Mouse (Mus musculus): ENCODE data around the gene Agbl4. TPM values are rescaled to one million over a fixed set of nuclear protein-coding genes. Genes with fewer than 3 reads are reported as not detected.

The Agbl4 gene
- total and polyA plus RNA-seq, 3 experiments, result not detected

- DNase-seq (ENCODE audit: extremely low read depth), result no peak
- Histone ChIP-seq H3K9me3 (replicated peaks; ENCODE audit: low read length) (no peaks in the 10 kb centered on the region), H3K4me2 (ENCODE audit: insufficient read depth, low read depth, poor library complexity, severe bottlenecking) (no peak overlapping the region), H3K36me3 (replicated peaks in 1 of 2; ENCODE audit: control insufficient read depth in 1 of 2, insufficient read depth in 1 of 2, low read length in 1 of 2) (no peaks in the 10 kb centered on the region), H3K27ac (ENCODE audit: insufficient read depth, low read depth) (no peak overlapping the region), H3K4me3 (replicated peaks in 1 of 3; ENCODE audit: low read depth in 2 of 3, low read length in 2 of 3, poor library complexity in 1 of 3) (no peak overlapping the region), H3K79me2 (replicated peaks; ENCODE audit: control insufficient read depth, extremely low read depth, insufficient read depth, poor library complexity, severe bottlenecking) (no peaks in the 10 kb centered on the region), H3K4me1 (ENCODE audit: control insufficient read depth in 1 of 2, insufficient read depth in 2 of 2) (no peaks in the 10 kb centered on the region), H3K27me3 (replicated peaks) (no peaks in the 10 kb centered on the region), H3K9ac (ENCODE audit: insufficient read depth, low read depth) (no peak overlapping the region)
- dilution Hi-C loops (cut with MboI; ENCODE audit: extremely low pct_ligation_motif_present, extremely low pct_unique_long_range_greater_than_20kb, low sequenced_read_pairs), result no loop called here
- no peak for TF ChIP-seq KAT2A (IDR thresholded peaks at IDR 0.05; ENCODE audit: insufficient replicate concordance, low read length)
- no peak for TF ChIP-seq RAD21 (IDR thresholded peaks at IDR 0.05; ENCODE audit: low read depth, low read length)
- TF ChIP-seq JUN (IDR thresholded peaks at IDR 0.05; ENCODE audit: insufficient read depth, low read depth, low read length), result no peak
- no peak for TF ChIP-seq CHD1 (IDR thresholded peaks at IDR 0.05; ENCODE audit: low read depth, low read length)
- no peak for TF ChIP-seq JUND (conservative IDR thresholded peaks at IDR 0.05; ENCODE audit: low read depth, low read length)
- in situ Hi-C loops (cut with MboI; ENCODE audit: low pct_ligation_motif_present, low pct_unique_long_range_greater_than_20kb, low sequenced_read_pairs), result no loop called here
Measured at GRCm38 (mm10) chr4:111528961-111529360, 1131.5 kb downstream of the Agbl4 start.

- dilution Hi-C loops (cut with MboI; ENCODE audit: extremely low pct_ligation_motif_present, extremely low pct_unique_long_range_greater_than_20kb, low sequenced_read_pairs), result no loop called here
Measured at GRCm38 (mm10) chr4:111529996-111530395, 1132.5 kb downstream of the Agbl4 start.

GRCm38 (mm10) chr4:111530537-111530936 is 1133.1 kb downstream of the Agbl4 start:
- DNase-seq (ENCODE audit: extremely low read depth), result no peak
- H3K4me2 ChIP-seq (ENCODE audit: insufficient read depth, low read depth, poor library complexity, severe bottlenecking), result no peak overlapping the region
- TF ChIP-seq MAX (IDR thresholded peaks at IDR 0.05; ENCODE audit: low read length), result no peak
- no peak for TF ChIP-seq UBTF (IDR thresholded peaks at IDR 0.05; ENCODE audit: low read depth, low read length)
- TF ChIP-seq ELF1 (IDR thresholded peaks at IDR 0.05; ENCODE audit: low read depth, low read length), result no peak
- TF ChIP-seq MAZ (IDR thresholded peaks at IDR 0.05; ENCODE audit: low read depth, low read length), result no peak
- TF ChIP-seq CHD1 (IDR thresholded peaks at IDR 0.05; ENCODE audit: low read depth, low read length), result no peak
- no peak for TF ChIP-seq TCF12 (IDR thresholded peaks at IDR 0.05; ENCODE audit: low read depth, low read length)
- TF ChIP-seq HCFC1 (IDR thresholded peaks at IDR 0.05; ENCODE audit: low read depth, low read length), result no peak
- TF ChIP-seq ZKSCAN1 (IDR thresholded peaks at IDR 0.05; ENCODE audit: borderline replicate concordance, low read depth, low read length), result no peak
- TF ChIP-seq USF1 (IDR thresholded peaks at IDR 0.05; ENCODE audit: low read depth, low read length), result no peak
- no peak overlapping the region for H3K27ac ChIP-seq (ENCODE audit: insufficient read depth, low read depth)
- H3K4me1 ChIP-seq (ENCODE audit: control insufficient read depth in 1 of 2, insufficient read depth in 2 of 2), result no peaks in the 10 kb centered on the region
- no peak overlapping the region for H3K4me3 ChIP-seq (replicated peaks in 1 of 3; ENCODE audit: low read depth in 2 of 3, low read length in 2 of 3, poor library complexity in 1 of 3)
- H3K36me3 ChIP-seq (replicated peaks in 1 of 2; ENCODE audit: control insufficient read depth in 1 of 2, insufficient read depth in 1 of 2, low read length in 1 of 2), result no peaks in the 10 kb centered on the region
- in situ Hi-C loops (cut with MboI; ENCODE audit: low pct_ligation_motif_present, low pct_unique_long_range_greater_than_20kb, low sequenced_read_pairs), result no loop called here
- H3K79me2 ChIP-seq (replicated peaks; ENCODE audit: control insufficient read depth, extremely low read depth, insufficient read depth, poor library complexity, severe bottlenecking), result no peaks in the 10 kb centered on the region
- dilution Hi-C loops (cut with MboI; ENCODE audit: extremely low pct_ligation_motif_present, extremely low pct_unique_long_range_greater_than_20kb, low sequenced_read_pairs), result no loop called here
- no peaks in the 10 kb centered on the region for H3K9me3 ChIP-seq (replicated peaks; ENCODE audit: low read length)
- H3K27me3 ChIP-seq (replicated peaks), result no peaks in the 10 kb centered on the region
- no peak overlapping the region for H3K9ac ChIP-seq (ENCODE audit: insufficient read depth, low read depth)

More at GRCm38 (mm10) chr4:111529996-111530395, 1132.5 kb downstream of the Agbl4 start:
- Histone ChIP-seq H3K36me3 (replicated peaks in 1 of 2; ENCODE audit: control insufficient read depth in 1 of 2, insufficient read depth in 1 of 2, low read length in 1 of 2) (no peaks in the 10 kb centered on the region), H3K9ac (ENCODE audit: insufficient read depth, low read depth) (no peak overlapping the region), H3K4me3 (replicated peaks in 1 of 3; ENCODE audit: low read depth in 2 of 3, low read length in 2 of 3, poor library complexity in 1 of 3) (no peak overlapping the region), H3K4me1 (ENCODE audit: control insufficient read depth in 1 of 2, insufficient read depth in 2 of 2) (no peaks in the 10 kb centered on the region), H3K27ac (ENCODE audit: insufficient read depth, low read depth) (no peak overlapping the region), H3K4me2 (ENCODE audit: insufficient read depth, low read depth, poor library complexity, severe bottlenecking) (no peak overlapping the region), H3K9me3 (replicated peaks; ENCODE audit: low read length) (no peaks in the 10 kb centered on the region), H3K79me2 (replicated peaks; ENCODE audit: control insufficient read depth, extremely low read depth, insufficient read depth, poor library complexity, severe bottlenecking) (no peaks in the 10 kb centered on the region), H3K27me3 (replicated peaks) (no peaks in the 10 kb centered on the region)
- in situ Hi-C loops (cut with MboI; ENCODE audit: low pct_ligation_motif_present, low pct_unique_long_range_greater_than_20kb, low sequenced_read_pairs), result no loop called here
- DNase-seq (ENCODE audit: extremely low read depth), result no peak
- no peak for TF ChIP-seq CHD1 (IDR thresholded peaks at IDR 0.05; ENCODE audit: low read depth, low read length)
- TF ChIP-seq MXI1 (IDR thresholded peaks at IDR 0.05; ENCODE audit: low read depth, low read length), result no peak
- no peak for TF ChIP-seq E2F4 (IDR thresholded peaks at IDR 0.05; ENCODE audit: insufficient replicate concordance, low read depth, low read length)
- no peak for TF ChIP-seq MYC (IDR thresholded peaks at IDR 0.05; ENCODE audit: low read depth, low read length)
- TF ChIP-seq ETS1 (conservative IDR thresholded peaks at IDR 0.05; ENCODE audit: low read depth, low read length), result no peak
- no peak for TF ChIP-seq NELFE (IDR thresholded peaks at IDR 0.05; ENCODE audit: low read depth, low read length)
- no peak for TF ChIP-seq USF2 (conservative IDR thresholded peaks at IDR 0.05; ENCODE audit: low read depth, low read length)
- TF ChIP-seq UBTF (IDR thresholded peaks at IDR 0.05; ENCODE audit: low read depth, low read length), result no peak
- TF ChIP-seq CTCF (conservative IDR thresholded peaks at IDR 0.05 in 1 of 2, IDR thresholded peaks at IDR 0.05 in 1 of 2; ENCODE audit: low read depth in 2 of 2, low read length in 2 of 2), result no peak
- TF ChIP-seq RAD21 (IDR thresholded peaks at IDR 0.05; ENCODE audit: low read depth, low read length), result no peak
- TF ChIP-seq MAX (IDR thresholded peaks at IDR 0.05; ENCODE audit: low read length), result no peak
